Mouse (Mus musculus) liver, adult 2 months (tissue): ENCODE data around the gene Zfp719.

Source experiments
- CTCF ChIP-seq: fragments of 200-500 bp; IDR thresholded peaks from 2 replicates; pipeline ENCODE4 v1.5.1; 2011; ENCODE audit warnings: low read depth, low read length, control low read depth
- POLR2A ChIP-seq: fragments of 200-500 bp; IDR thresholded peaks from 2 replicates; pipeline ENCODE4 v1.6.1; 2011; ENCODE audit warnings: low read length, control low read depth; ENCODE audit not compliant: insufficient read depth; ENCODE audit errors: extremely low read depth

DNA sequence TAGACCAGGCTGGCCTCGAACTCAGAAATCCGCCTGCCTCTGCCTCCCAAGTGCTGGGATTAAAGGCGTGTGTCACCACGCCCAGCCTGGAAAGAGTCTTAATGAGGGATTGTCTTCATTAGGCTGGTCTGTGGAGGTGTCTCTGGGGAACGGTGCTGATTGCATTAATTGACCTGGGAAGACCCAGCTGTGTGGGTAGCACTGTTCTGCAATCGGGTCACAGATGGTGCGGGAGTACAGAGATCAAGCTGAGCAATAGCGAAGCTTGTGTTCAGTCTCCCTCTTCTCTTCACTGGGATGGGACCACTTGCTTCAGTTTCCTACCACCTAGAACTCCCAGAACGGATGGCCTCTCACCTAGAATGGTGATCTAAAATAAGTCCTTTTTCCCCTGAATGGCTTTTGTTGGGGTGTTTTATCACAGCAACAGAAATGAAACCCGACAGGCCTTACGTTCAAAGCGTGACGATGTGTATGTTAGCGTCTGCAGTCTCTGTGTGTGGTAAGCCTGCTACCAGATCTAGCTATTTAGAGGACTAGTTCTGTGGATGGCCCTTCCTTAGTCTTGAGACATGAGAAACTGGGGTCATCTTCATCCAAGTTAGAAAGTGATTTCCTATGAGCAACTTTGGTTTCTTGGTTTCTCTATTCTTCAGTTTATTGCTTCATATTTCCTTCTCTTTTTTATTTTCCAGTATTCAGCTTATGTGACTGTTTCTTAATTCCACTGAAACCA lies 34.6 kb downstream of the Zfp719 start:
- TF ChIP-seq POLR2A: no peak
- TF ChIP-seq CTCF: no peak
